Mouse (Mus musculus) MEL (cell line): ENCODE results near the gene Cxcr5. TPM values are rescaled to one million over a fixed set of nuclear protein-coding genes. Genes with fewer than 3 reads are reported as not detected.

Experiments
- DNase-seq: peaks from one replicate; pipeline ENCODE4 v3.0.0; 2011; ENCODE audit warnings: low read depth, low spot score
- H3K27ac ChIP-seq: 2 replicates; pipeline ENCODE4 v1.5.1; 2012; ENCODE audit warnings: low read depth, mild to moderate bottlenecking, control low read depth, low read length, moderate library complexity; ENCODE audit not compliant: control insufficient read depth
- H3K27me3 ChIP-seq, 2 experiments: fragments of 150-350 bp in 1 of 2; sonication (generic) in 1 of 2; 2 replicates each; pipeline ENCODE4 v1.6.1; 2012; ENCODE audit warnings: low read length in 2 of 2, mild to moderate bottlenecking in 2 of 2, improper control_type of control experiment in 1 of 2, moderate library complexity in 1 of 2; ENCODE audit not compliant: insufficient read depth in 2 of 2, control insufficient read depth in 1 of 2
- H3K36me3 ChIP-seq, 2 experiments: 2 replicates each; pipeline ENCODE4 v1.6.1; 2012 to 2014; ENCODE audit warnings: low read length in 2 of 2, improper control_type of control experiment in 1 of 2, inconsistent platforms in 1 of 2, mild to moderate bottlenecking in 1 of 2; ENCODE audit not compliant: insufficient read depth in 2 of 2, control insufficient read depth in 1 of 2
- H3K4me1 ChIP-seq, 2 experiments: fragments of 150-350 bp in 1 of 2; sonication (generic) in 1 of 2; 2 replicates each; pipeline ENCODE4 v1.6.1; 2012; ENCODE audit warnings: low read length in 2 of 2, improper control_type of control experiment in 1 of 2, mild to moderate bottlenecking in 1 of 2; ENCODE audit not compliant: insufficient read depth in 2 of 2, control insufficient read depth in 1 of 2
- H3K4me3 ChIP-seq, 2 experiments: fragments of 150-350 bp in 1 of 2; sonication (generic) in 1 of 2; 2 replicates each; pipeline ENCODE4 v1.5.1; 2012; ENCODE audit warnings: low read depth in 2 of 2, low read length in 2 of 2, mild to moderate bottlenecking in 2 of 2, moderate library complexity in 2 of 2, control low read depth in 1 of 2, improper control_type of control experiment in 1 of 2; ENCODE audit not compliant: control insufficient read depth in 1 of 2, insufficient read depth in 1 of 2
- H3K79me2 ChIP-seq: 2 replicates; pipeline ENCODE4 v1.6.1; 2012; ENCODE audit warnings: mild to moderate bottlenecking, low read length, moderate library complexity; ENCODE audit not compliant: control insufficient read depth, poor library complexity, insufficient read depth
- H3K9ac ChIP-seq: 2 replicates; pipeline ENCODE4 v1.6.1; 2012; ENCODE audit warnings: low read depth, mild to moderate bottlenecking, control low read depth, low read length, moderate library complexity; ENCODE audit not compliant: control insufficient read depth, poor library complexity, severe bottlenecking
- H3K9me3 ChIP-seq: fragments of 150-350 bp; sonication (generic); replicated peaks from 2 replicates; pipeline ENCODE4 v1.6.1; 2012; ENCODE audit warnings: mild to moderate bottlenecking, low read length, improper control_type of control experiment, moderate library complexity; ENCODE audit not compliant: insufficient read depth
- CHD1 ChIP-seq: IDR thresholded peaks from 2 replicates; pipeline ENCODE4 v1.6.1; 2012; ENCODE audit warnings: low read depth, mild to moderate bottlenecking, inconsistent platforms, low read length, improper control_type of control experiment
- CHD2 ChIP-seq: IDR thresholded peaks from 2 replicates; pipeline ENCODE4 v1.6.1; 2011; ENCODE audit warnings: low read length, improper control_type of control experiment
- E2F4 ChIP-seq: IDR thresholded peaks from 2 replicates; pipeline ENCODE4 v1.6.1; 2011; ENCODE audit warnings: low read depth, low read length, improper control_type of control experiment, borderline replicate concordance
- ELF1 ChIP-seq: IDR thresholded peaks from 2 replicates; pipeline ENCODE4 v1.6.1; 2014; ENCODE audit warnings: low read depth, mild to moderate bottlenecking, inconsistent platforms, low read length, improper control_type of control experiment, moderate library complexity
- GATA1 ChIP-seq: IDR thresholded peaks from 2 replicates; pipeline ENCODE4 v1.6.1; 2011; ENCODE audit warnings: low read depth, low read length, improper control_type of control experiment
- HCFC1 ChIP-seq: IDR thresholded peaks from 2 replicates; pipeline ENCODE4 v1.6.1; 2012; ENCODE audit warnings: low read depth, mild to moderate bottlenecking, inconsistent platforms, low read length, improper control_type of control experiment, moderate library complexity
- JUND ChIP-seq: IDR thresholded peaks from 2 replicates; pipeline ENCODE4 v1.6.1; 2011; ENCODE audit warnings: low read depth, mild to moderate bottlenecking, improper control_type of control experiment, low read length
- MAFK ChIP-seq: IDR thresholded peaks from 2 replicates; pipeline ENCODE4 v1.6.1; 2011; ENCODE audit warnings: low read depth, mild to moderate bottlenecking, low read length, improper control_type of control experiment, borderline replicate concordance
- MXI1 ChIP-seq: IDR thresholded peaks from 2 replicates; pipeline ENCODE4 v1.6.1; 2011; ENCODE audit warnings: mild to moderate bottlenecking, low read depth, low read length, improper control_type of control experiment
- MYB ChIP-seq: IDR thresholded peaks from 2 replicates; pipeline ENCODE4 v1.6.1; 2011; ENCODE audit warnings: mild to moderate bottlenecking, low read depth, low read length, improper control_type of control experiment
- NELFE ChIP-seq: IDR thresholded peaks from 2 replicates; pipeline ENCODE4 v1.6.1; 2011; ENCODE audit warnings: low read depth, low read length, improper control_type of control experiment
- POLR2AphosphoS2 ChIP-seq: IDR thresholded peaks from 2 replicates; pipeline ENCODE4 v1.6.1; 2011; ENCODE audit warnings: low read length, improper control_type of control experiment
- RAD21 ChIP-seq: IDR thresholded peaks from 2 replicates; pipeline ENCODE4 v1.6.1; 2011; ENCODE audit warnings: mild to moderate bottlenecking, low read depth, low read length, improper control_type of control experiment
- TBP ChIP-seq: IDR thresholded peaks from 2 replicates; pipeline ENCODE4 v1.8.0; 2011; ENCODE audit warnings: low read depth, low read length, improper control_type of control experiment
- USF1 ChIP-seq: IDR thresholded peaks from 2 replicates; pipeline ENCODE4 v1.6.1; 2014; ENCODE audit warnings: low read depth, mild to moderate bottlenecking, inconsistent platforms, low read length, improper control_type of control experiment, moderate library complexity
- USF2 ChIP-seq, 2 experiments: IDR thresholded peaks; 2 replicates each; pipeline ENCODE4 v1.6.1; 2011 to 2012; ENCODE audit warnings: improper control_type of control experiment in 2 of 2, low read length in 2 of 2, borderline replicate concordance in 1 of 2, inconsistent platforms in 1 of 2, low read depth in 1 of 2, mild to moderate bottlenecking in 1 of 2; ENCODE audit not compliant: insufficient read depth in 1 of 2
- ZC3H11A ChIP-seq: IDR thresholded peaks from 2 replicates; pipeline ENCODE4 v1.6.1; 2012; ENCODE audit warnings: low read depth, mild to moderate bottlenecking, inconsistent platforms, low read length, improper control_type of control experiment
- ZMIZ1 ChIP-seq: IDR thresholded peaks from 2 replicates; pipeline ENCODE4 v1.6.1; 2012; ENCODE audit warnings: low read depth, mild to moderate bottlenecking, inconsistent platforms, low read length, improper control_type of control experiment, moderate library complexity
- polyA plus RNA-seq, 2 experiments: library from polyadenylated mRNA; stranded (reverse) in 1 of 2; unstranded in 1 of 2; fragments of >175 nt in 1 of 2; fragments of >200 nt in 1 of 2; gene quantifications; 2 replicates each; pipeline versions ENCODE4 v1.2.1 to v1.2.4; 2012; ENCODE audit warnings: low replicate concordance in 2 of 2, low read depth in 1 of 2; ENCODE audit not compliant: insufficient read length in 2 of 2, insufficient read depth in 1 of 2, missing spikeins in 1 of 2
- total RNA-seq: library from RNA; depleted of rRNA; stranded (reverse); fragments of 300-350 nt; gene quantifications from 2 replicates; pipeline ENCODE4 v1.2.3, GENCODE M21; 2012

Cxcr5 gene
- total and polyA plus RNA-seq, 3 experiments: 0.18 TPM; not detected in 2

- no peak for TF ChIP-seq USF1
- TF ChIP-seq USF2 (IDR thresholded peaks at IDR 0.05; ENCODE audit: borderline replicate concordance in 1 of 2, insufficient read depth in 1 of 2, low read depth in 1 of 2, low read length in 2 of 2): no peak
- TF ChIP-seq CHD2: no peak
- no peak for TF ChIP-seq ELF1
- TF ChIP-seq RAD21: no peak
- TF ChIP-seq CHD1: peak; percentile 75; the same call in 1 of the 2 replicates
- TF ChIP-seq HCFC1: peak; percentile 44; the same call in 1 of the 2 replicates
- no peak for TF ChIP-seq E2F4
- no peak for TF ChIP-seq MAFK
- TF ChIP-seq TBP: peak; percentile 95
- no peak for TF ChIP-seq MXI1
- TF ChIP-seq POLR2AphosphoS2: no peak
- TF ChIP-seq ZC3H11A: no peak
- TF ChIP-seq GATA1: no peak
- TF ChIP-seq JUND: no peak
- TF ChIP-seq NELFE: peak; percentile 84
- peak; percentile 69 for TF ChIP-seq ZMIZ1
- TF ChIP-seq, all 39 proteins: peak for 10
Observed at GRCm38 (mm10) chr9:44603454-44604289, 42.0 kb upstream of the Cxcr5 start (continued).

- Histone ChIP-seq H3K4me3 (peak overlapping the region; percentile 61 to 89), H3K27me3 (no peaks in the 10 kb centered on the region), H3K9me3 (no peaks in the 10 kb centered on the region), H3K36me3 (peaks cover 8 to 18% of the 10 kb centered on the region in 2 experiments), H3K27ac (peak overlapping the region; percentile 48), H3K79me2 (peaks cover 42% of the 10 kb centered on the region), H3K4me1 (peaks cover 5 to 12% of the 10 kb centered on the region in 2 experiments; a peak in 3 of 4 replicates), H3K9ac (peak overlapping the region; percentile 99)
- TF ChIP-seq JUND (no peak), MYB (no peak)
- no peak for DNase-seq
Observed at GRCm38 (mm10) chr9:44602766-44603165, 41.1 kb upstream of the Cxcr5 start.
